Mouse (Mus musculus) midbrain, embryonic 15.5 days (tissue): ENCODE results near the gene Bend3. TPM values are rescaled to one million over a fixed set of nuclear protein-coding genes. Genes with fewer than 3 reads are reported as not detected.
"Not testable (repeated sequence)": the region's sequence is repeated elsewhere in the genome, so short reads cannot be mapped to it uniquely, and the experiment has no call there.

Experiments
- ATAC-seq: fragments of 200-750 bp; cut with Nextera tagmentation; replicated peaks from 2 replicates; pipeline ENCODE4 v1.8.0; 2017; ENCODE audit warnings: moderate TSS enrichment
- H3K27ac ChIP-seq: fragments of 300-500 bp; sonication (generic); 2 replicates; pipeline ENCODE4 v1.5.1; 2015; ENCODE audit warnings: mild to moderate bottlenecking, inconsistent platforms
- H3K27me3 ChIP-seq: fragments of 300-500 bp; sonication (generic); replicated peaks from 2 replicates; pipeline ENCODE4 v1.6.1; 2015; ENCODE audit warnings: inconsistent platforms
- H3K36me3 ChIP-seq: fragments of 300-500 bp; sonication (generic); replicated peaks from 2 replicates; pipeline ENCODE4 v1.6.1; 2015; ENCODE audit warnings: inconsistent platforms
- H3K4me1 ChIP-seq: fragments of 300-500 bp; sonication (generic); 2 replicates; pipeline ENCODE4 v1.6.1; 2015; ENCODE audit warnings: inconsistent platforms
- H3K4me2 ChIP-seq: fragments of 300-500 bp; sonication (generic); 2 replicates; pipeline ENCODE4 v1.6.1; 2015; ENCODE audit warnings: inconsistent platforms, mild to moderate bottlenecking, moderate library complexity
- H3K4me3 ChIP-seq: fragments of 300-500 bp; sonication (generic); 2 replicates; pipeline ENCODE4 v1.5.1; 2015; ENCODE audit warnings: mild to moderate bottlenecking, inconsistent platforms
- H3K9ac ChIP-seq: fragments of 300-500 bp; sonication (generic); 2 replicates; pipeline ENCODE4 v1.6.1; 2015; ENCODE audit warnings: mild to moderate bottlenecking, inconsistent platforms
- H3K9me3 ChIP-seq: fragments of 300-500 bp; sonication (generic); 2 replicates; pipeline ENCODE4 v1.6.1; 2016; ENCODE audit warnings: inconsistent platforms
- WGBS: fragments of 180-500 bp; shearing (Covaris S2); methylation state at CpG from one replicate; pipeline ENCODE4 v1.1.7; 2015; ENCODE audit warnings: mixed read lengths; 5-methylcytosine and 5-hydroxymethylcytosine counted together
- polyA plus RNA-seq: library from polyadenylated mRNA; unstranded; fragments of >200 nt; fragmentation: Nextera tagmentation; extraction: Ambion mirVana; gene quantifications from 2 replicates; pipeline ENCODE4 v1.2.1, GENCODE M21; 2015

Bend3 gene
- polyA plus RNA-seq, 1 experiment from 2014 or later, result 5.5 TPM

- H3K9ac ChIP-seq, result no peak overlapping the region
- WGBS, result 78% methylated on average over 6 of the region's 6 CpGs
- H3K27me3 ChIP-seq, result no peaks in the 10 kb centered on the region
- ATAC-seq, result peak; percentile 53
- no peak overlapping the region for H3K4me3 ChIP-seq
- H3K4me2 ChIP-seq, result no peak overlapping the region
- H3K36me3 ChIP-seq, result 0 out of 2 replicates have a peak, but pooled peaks cover 7% of the 10 kb centered on the region
- H3K27ac ChIP-seq, result no peak overlapping the region
- no peaks in the 10 kb centered on the region for H3K4me1 ChIP-seq
- no peaks in the 10 kb centered on the region for H3K9me3 ChIP-seq
Measured at GRCm38 (mm10) chr10:43516992-43517660, 38.5 kb downstream of the Bend3 start.

DNA sequence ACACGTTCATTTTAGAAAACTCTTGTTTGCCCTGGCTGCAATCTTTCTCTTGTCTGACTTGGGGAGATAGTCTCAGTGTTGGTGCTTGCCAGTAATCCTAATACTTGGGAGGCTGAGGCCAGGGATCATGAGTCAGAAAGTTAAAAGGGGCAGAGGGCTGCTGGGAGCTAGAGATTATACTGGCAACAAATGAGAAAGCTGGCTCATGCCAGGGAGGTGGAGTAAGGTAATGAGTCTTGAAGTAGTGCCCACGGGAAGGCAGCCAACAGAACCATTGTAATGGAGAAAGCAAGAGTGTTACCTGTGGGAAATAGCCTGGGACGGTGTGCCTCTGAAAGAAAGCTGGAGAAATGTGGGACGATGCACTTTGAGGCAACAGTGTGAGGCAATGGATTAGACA, 39.2 kb downstream of the Bend3 start:
- Histone ChIP-seq H3K27me3 (no peaks in the 10 kb centered on the region), H3K9me3 (no peaks in the 10 kb centered on the region), H3K9ac (no peak overlapping the region), H3K4me3 (no peak overlapping the region), H3K27ac (no peak overlapping the region), H3K4me2 (no peak overlapping the region), H3K36me3 (0 out of 2 replicates have a peak, but pooled peaks cover 4% of the 10 kb centered on the region), H3K4me1 (no peaks in the 10 kb centered on the region)
- 60% methylated on average over 4 of the region's 4 CpGs for WGBS
- no peak for ATAC-seq

DNA sequence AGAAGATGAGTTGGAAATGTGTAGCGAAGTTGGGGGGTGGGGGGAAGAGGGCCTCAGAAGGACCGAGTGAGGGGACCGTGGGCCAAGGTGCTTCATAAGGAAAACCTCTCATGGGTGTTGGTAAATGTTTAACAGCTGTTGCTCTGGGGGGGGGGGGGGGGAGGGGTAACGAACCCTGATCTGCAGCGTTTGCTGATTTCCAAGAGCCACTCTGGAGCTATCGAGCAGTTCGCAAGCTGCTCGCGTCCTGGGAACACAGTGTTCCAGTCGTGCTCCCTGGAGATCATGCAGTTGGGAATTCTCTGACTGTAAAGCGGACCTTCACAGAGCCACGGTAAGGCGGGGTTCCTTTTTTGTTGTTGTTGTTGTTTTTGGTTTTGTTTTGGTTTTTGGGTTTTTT, 39.7 kb downstream of the Bend3 start:
- H3K4me1 ChIP-seq, result no peaks in the 10 kb centered on the region

DNA sequence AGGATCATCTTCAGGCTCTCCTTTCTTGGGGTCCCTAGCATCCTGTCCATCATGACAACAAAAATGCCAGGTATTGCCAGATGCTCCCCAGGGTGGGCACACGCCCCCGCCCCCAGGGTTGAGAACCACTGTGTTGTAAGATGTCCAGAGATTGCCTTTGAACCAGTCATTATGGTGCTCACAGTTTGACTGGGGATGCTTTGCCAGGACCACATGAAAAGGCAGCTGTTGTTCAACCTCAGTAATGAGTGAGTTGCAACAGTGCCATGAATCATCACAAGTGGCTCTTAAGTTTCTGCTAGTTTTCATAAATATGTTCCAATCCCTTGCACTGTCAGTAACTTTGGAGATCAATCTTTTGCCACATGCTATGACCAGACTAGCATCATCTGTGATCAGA, 41.3 kb downstream of the Bend3 start:
- H3K4me3 ChIP-seq, result no peak overlapping the region
- no peaks in the 10 kb centered on the region for H3K9me3 ChIP-seq
- 98% methylated on average over 2 of the region's 2 CpGs for WGBS
- no peak overlapping the region for H3K4me2 ChIP-seq
- no peaks in the 10 kb centered on the region for H3K36me3 ChIP-seq
- H3K9ac ChIP-seq, result no peak overlapping the region
- H3K27me3 ChIP-seq, result no peaks in the 10 kb centered on the region
- no peak for ATAC-seq
- H3K4me1 ChIP-seq, result no peaks in the 10 kb centered on the region
- no peak overlapping the region for H3K27ac ChIP-seq

More for the DNA sequence above, 39.7 kb downstream of the Bend3 start:
- ATAC-seq, result no peak
- no peaks in the 10 kb centered on the region for H3K27me3 ChIP-seq
- H3K4me3 ChIP-seq, result no peak overlapping the region
- no peak overlapping the region for H3K4me2 ChIP-seq
- 80% methylated on average over 12 of the region's 13 CpGs for WGBS
- no peaks in the 10 kb centered on the region for H3K9me3 ChIP-seq
- 0 out of 2 replicates have a peak, but pooled peaks cover under 1% of the 10 kb centered on the region for H3K36me3 ChIP-seq
- H3K27ac ChIP-seq, result no peak overlapping the region
- no peak overlapping the region for H3K9ac ChIP-seq

- H3K27me3 ChIP-seq, H3K27ac ChIP-seq, H3K4me3 ChIP-seq, H3K4me2 ChIP-seq, H3K9ac ChIP-seq, H3K36me3 ChIP-seq, H3K9me3 ChIP-seq, ATAC-seq: not testable (repeated sequence)
- H3K4me1 ChIP-seq, result peaks cover 22% of the 10 kb centered on the region
- WGBS, result 95% methylated on average over 10 of the region's 10 CpGs
Measured at GRCm38 (mm10) chr10:43523931-43524330, 45.3 kb downstream of the Bend3 start, which contains the start of gene Gm9803. Gene Gm9803, plus strand, starts transcription at chr10:43524084.

DNA sequence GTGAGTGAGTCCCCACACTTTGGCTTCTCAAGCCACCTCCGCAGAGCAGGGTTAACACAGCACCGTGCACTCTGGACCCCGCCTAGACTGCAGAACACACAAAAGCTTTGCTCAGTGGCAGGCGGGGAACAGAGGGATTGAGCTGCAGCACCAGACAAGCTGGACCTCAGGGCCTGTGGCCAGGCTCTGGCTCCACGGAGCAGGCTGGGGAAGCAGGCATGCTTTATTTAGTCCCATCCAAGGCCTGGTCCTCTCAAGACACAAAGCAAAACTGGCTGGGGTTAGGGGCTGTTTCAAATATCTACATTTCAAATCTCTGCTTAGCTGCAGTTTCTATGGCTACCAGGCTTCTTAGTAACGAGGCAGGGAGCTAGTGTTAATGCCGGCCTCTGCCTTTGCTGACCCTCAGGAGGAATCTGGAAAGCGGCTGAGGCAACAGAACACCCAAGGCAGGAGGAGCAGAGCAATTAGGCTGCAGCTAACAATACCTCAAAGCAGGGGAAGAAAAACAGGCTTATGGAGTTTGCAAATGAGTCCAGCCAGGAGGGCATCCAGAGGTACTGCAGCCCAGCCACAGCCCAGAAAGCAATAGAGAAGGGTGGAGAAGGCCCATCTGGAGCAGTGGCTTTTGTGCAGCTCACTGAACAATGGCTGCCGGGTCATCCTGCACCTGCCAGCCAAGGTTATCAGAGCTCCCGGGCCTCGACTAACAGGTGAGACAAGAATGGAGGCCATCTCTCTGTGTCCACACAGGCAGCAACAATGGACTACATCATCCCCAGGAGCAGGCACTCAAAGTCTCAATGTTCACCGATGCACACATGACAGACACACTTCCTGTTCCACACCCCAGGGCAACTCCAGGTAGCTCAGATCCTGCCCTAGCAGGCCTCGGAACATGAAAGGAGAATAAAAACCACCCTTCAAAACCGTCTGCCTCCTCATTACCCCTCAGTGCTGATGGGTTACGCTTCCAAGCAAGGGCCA, 48.9 kb downstream of the Bend3 start:
- Histone ChIP-seq H3K9ac (peak overlapping the region; percentile 23), H3K27ac (peak overlapping the region; percentile 87), H3K4me3 (no peak overlapping the region), H3K27me3 (no peaks in the 10 kb centered on the region), H3K4me2 (no peak overlapping the region; the same call in 1 of the 2 replicates), H3K9me3 (no peaks in the 10 kb centered on the region), H3K4me1 (peaks cover 22% of the 10 kb centered on the region), H3K36me3 (peaks cover 13% of the 10 kb centered on the region; the same call in 1 of the 2 replicates)
- WGBS, result 19% methylated on average over 15 of the region's 15 CpGs
- peak; percentile 83 for ATAC-seq

- Histone ChIP-seq H3K27ac (no peak overlapping the region), H3K9me3 (no peaks in the 10 kb centered on the region), H3K4me3 (no peak overlapping the region), H3K4me1 (peaks cover 7% of the 10 kb centered on the region), H3K36me3 (peaks cover 19% of the 10 kb centered on the region; the same call in 1 of the 2 replicates), H3K27me3 (no peaks in the 10 kb centered on the region), H3K4me2 (no peak overlapping the region), H3K9ac (no peak overlapping the region)
- ATAC-seq, result no peak
- WGBS, result 67% methylated on average over 1 of the region's 1 CpGs
Measured at GRCm38 (mm10) chr10:43534382-43534781, 55.8 kb downstream of the Bend3 start.

- H3K27me3 ChIP-seq, result no peaks in the 10 kb centered on the region
- no peak overlapping the region for H3K9ac ChIP-seq
- 98% methylated on average over 7 of the region's 7 CpGs for WGBS
Measured at GRCm38 (mm10) chr10:43537652-43538051, 59.0 kb downstream of the Bend3 start.

DNA sequence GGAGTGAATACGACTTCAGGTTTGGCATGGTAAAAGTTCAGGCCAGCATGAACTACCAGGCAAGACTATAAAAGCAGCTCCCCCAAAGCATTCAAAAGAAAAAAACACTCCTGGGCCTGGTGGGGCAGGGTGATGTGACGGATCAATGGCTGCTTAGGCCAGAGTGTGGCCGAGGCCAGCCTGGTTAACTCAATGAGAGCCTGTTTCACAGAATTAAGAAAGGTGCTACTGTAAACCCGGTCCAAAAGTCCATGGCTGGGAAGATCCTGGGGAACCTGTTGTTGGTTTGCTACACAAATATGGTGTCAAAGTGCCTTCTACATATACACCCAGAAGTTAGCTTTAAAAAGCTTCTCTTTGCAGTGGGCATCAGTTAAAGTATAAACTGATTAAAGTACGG, 60.2 kb downstream of the Bend3 start:
- no peak overlapping the region for H3K9ac ChIP-seq
- 90% methylated on average over 5 of the region's 5 CpGs for WGBS

More at GRCm38 (mm10) chr10:43537652-43538051, 59.0 kb downstream of the Bend3 start:
- H3K36me3 ChIP-seq, result 0 out of 2 replicates have a peak, but pooled peaks cover 5% of the 10 kb centered on the region
- peaks cover 17% of the 10 kb centered on the region for H3K4me1 ChIP-seq
- H3K27ac ChIP-seq, result no peak overlapping the region
- ATAC-seq, result no peak
- no peak overlapping the region for H3K4me3 ChIP-seq
- H3K9me3 ChIP-seq, result no peaks in the 10 kb centered on the region
- no peak overlapping the region for H3K4me2 ChIP-seq

DNA sequence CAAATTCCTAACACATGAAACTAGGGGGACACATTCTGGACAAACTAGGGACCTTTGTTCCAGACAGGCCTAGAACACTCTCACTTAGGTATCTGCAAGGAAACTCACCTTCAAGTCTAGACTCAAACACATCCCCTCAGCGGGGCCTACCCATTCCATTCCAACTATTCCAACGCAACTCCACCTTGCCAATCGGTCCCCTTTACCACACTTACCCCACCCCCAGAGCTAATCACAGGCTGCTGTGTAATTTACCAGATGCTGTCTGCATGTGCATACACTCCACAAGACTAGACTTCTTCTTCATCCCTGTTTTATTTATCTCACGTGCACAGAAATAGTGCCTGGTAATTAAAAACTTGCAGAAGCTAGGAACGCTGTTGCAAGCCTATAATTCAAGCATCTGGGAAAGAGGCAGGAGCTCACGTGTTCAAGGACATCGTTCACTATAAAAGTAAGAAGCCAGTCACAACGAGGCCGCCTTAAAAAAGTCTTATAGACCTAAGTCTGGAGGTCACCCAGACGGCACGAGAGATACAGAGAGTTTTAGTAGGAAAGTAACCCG, 61.2 kb downstream of the Bend3 start:
- peak overlapping the region; percentile 56 for H3K4me2 ChIP-seq
- H3K27ac ChIP-seq, result no peak overlapping the region
- peaks cover 17% of the 10 kb centered on the region for H3K4me1 ChIP-seq
- H3K36me3 ChIP-seq, result no peaks in the 10 kb centered on the region
- no peaks in the 10 kb centered on the region for H3K27me3 ChIP-seq
- peak overlapping the region; percentile 65 for H3K4me3 ChIP-seq
- H3K9me3 ChIP-seq, result no peaks in the 10 kb centered on the region
- 24% methylated on average over 12 of the region's 12 CpGs for WGBS
- H3K9ac ChIP-seq, result peak overlapping the region; percentile 85
- no peak for ATAC-seq

More for the DNA sequence above, 60.2 kb downstream of the Bend3 start:
- Histone ChIP-seq H3K27ac (no peak overlapping the region), H3K4me1 (peaks cover 17% of the 10 kb centered on the region), H3K4me3 (no peak overlapping the region), H3K4me2 (no peak overlapping the region), H3K27me3 (no peaks in the 10 kb centered on the region), H3K36me3 (no peaks in the 10 kb centered on the region), H3K9me3 (no peaks in the 10 kb centered on the region)
- ATAC-seq, result no peak

GRCm38 (mm10) chr10:43540442-43541152, 62.0 kb downstream of the Bend3 start, which contains the start of gene 1700021F05Rik:
Gene 1700021F05Rik, minus strand, starts transcription at chr10:43540994.
- Histone ChIP-seq H3K4me3 (peak within 1 kb of the TSS; percentile 65), H3K36me3 (no peaks in the 10 kb centered on the region), H3K9me3 (no peaks in the 10 kb centered on the region), H3K9ac (peak within 1 kb of the TSS; percentile 85), H3K4me1 (peaks cover 17% of the 10 kb centered on the region), H3K27me3 (no peaks in the 10 kb centered on the region), H3K4me2 (peak within 1 kb of the TSS; percentile 56), H3K27ac (peak within 1 kb of the TSS; percentile 66)
- ATAC-seq, result peak; percentile 99
- under 1% methylated on average over 52 of the region's 56 CpGs for WGBS
